Mouse (Mus musculus): ENCODE measurements around the gene Plxdc1.

DNA sequence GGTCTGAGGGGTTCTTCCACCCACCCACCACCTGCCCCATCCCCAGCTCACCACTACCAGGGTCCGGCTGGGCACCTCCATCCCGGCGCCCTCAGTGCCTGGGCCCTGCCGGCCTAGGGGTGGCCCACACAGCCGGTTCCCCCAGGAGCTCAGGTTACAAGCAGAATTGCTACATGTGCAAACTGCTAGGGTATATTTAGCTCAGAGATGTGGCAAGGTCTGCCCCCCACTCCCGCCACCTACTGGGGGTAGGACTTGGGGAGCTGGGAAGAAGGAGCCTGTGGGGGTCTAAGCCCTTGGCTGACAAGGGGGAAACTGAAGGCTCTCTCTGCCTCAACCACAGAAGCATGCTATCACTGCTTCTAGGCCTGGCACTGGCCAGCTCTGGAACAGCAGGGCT lies 32.0 kb upstream of the Plxdc1 start:
- TF ChIP-seq POLR2A (IDR thresholded peaks at IDR 0.05; ENCODE audit: borderline replicate concordance, control insufficient read depth, low read depth, low read length): no peak
- TF ChIP-seq CTCF (IDR thresholded peaks at IDR 0.05; ENCODE audit: control insufficient read depth, insufficient read depth, low read length): no peak
